Mouse (Mus musculus) heart, postnatal 10 days (tissue): ENCODE measurements at regions not wholly inside any gene's neighbourhood (a gene's known extent, or its start where the extent isn't known, plus 50 kb on each side); places are given as distances from the start of the nearest gene placed in this dataset.

Source experiments
- DNase-seq, 2 experiments: peaks; one replicate each; pipeline ENCODE4 v3.0.0; 2021
- intact Hi-C: fragments of 180-260 bp; cut with DNase I; formaldehyde crosslinking; loops from one replicate; pipeline ENCODE4 v1.15.1; 2025

GRCm38 (mm10) chr4:81005507-81006328 is 95.3 kb downstream of the Lurap1l start:
- DNase-seq: no peak
- intact Hi-C loops: no loop called here

DNA sequence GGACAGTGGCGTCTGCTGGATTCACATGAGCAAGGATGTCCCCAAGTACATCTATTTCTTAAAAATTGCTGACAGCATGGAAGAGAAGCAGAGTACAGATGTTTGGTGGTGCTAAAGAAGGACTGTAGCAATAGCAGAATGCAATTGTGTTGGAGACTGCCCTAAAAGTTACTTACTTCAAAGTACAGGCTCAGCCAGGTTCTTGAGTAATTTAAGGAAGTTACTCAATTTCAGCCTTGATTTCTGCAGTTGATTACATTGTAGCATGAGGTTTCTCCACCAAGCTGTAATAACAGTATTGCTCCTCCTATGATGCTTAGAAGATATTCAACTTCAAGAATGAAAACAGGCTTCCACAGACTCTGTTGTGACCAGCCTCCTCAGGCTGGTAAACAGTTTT is 96.1 kb downstream of the Lurap1l start:
- intact Hi-C loops: no loop called here
- no peak for DNase-seq

DNA sequence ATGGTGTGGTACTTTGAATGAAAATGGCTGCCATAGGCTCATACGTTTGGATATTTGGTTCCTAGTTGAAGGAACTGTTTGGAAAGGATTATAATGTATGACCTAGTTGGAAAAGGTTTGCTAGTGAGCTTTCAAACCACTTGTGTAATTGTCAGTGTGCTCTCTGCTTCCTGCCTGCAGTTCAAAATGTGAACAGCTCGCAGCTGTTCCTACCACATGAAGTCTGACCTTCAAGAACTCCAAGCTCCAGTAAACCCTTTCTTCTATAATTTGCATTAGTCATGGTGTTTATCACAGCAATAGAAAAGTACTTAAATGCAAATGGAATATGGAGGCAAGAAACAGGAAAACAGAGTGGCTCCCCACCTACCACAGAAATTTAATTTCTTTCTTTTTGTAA is 111.4 kb downstream of the Lurap1l start:
- intact Hi-C loops: loop anchor here (10.0 kb wide), 1 partner anchor 147 kb away; no protein-coding TSS in a partner anchor
- DNase-seq: no peak

DNA sequence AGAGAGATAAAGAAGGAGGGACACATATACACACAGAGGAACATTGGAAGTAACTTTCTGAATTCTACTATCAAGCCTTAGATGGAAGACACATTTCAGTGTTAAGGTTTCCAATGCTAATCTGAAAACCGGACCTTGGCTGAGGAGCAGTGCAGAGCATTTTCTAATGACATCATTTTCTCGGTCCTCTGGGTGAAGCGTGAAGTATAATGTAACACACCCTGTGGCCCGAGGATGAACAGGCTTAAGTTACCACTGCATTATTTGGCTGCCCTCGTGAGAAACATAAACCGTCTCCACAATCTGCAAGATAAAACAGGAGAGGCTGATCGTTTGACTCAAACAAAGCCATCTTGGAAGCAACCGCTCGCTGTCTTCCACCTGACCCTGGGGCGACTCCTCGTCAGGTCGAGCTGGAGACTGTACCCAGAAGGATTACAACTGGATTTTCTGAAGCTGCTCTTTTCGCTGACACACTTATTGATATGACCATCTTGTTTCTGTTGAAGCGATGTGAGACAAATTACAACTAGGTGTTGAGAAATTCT is 113.1 kb downstream of the Lurap1l start:
- intact Hi-C loops: loop anchor here (10.0 kb wide), 1 partner anchor 149 kb away; no protein-coding TSS in a partner anchor
- DNase-seq: peak; percentile 7 to 12

DNA sequence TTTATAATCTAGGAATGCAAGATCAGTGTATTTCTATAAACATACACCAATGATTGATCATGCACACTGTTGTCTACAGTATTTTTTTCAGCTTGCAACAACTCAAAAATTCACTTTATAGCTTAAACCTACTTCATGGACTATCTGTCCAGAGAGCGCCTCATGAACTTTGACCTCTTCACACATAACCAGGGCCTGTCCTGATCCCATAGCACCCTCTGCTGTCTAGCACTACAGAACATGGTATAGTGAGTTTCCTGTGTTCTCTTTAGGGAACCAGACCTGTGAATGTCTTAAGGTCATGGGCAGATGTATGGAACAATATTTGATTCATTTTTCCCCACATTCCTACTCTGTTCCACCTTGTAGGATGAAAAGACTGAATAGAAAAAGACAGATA is 117.1 kb downstream of the Lurap1l start:
- DNase-seq: no peak
- intact Hi-C loops: loop anchor here (10.0 kb wide), 1 partner anchor 153 kb away; no protein-coding TSS in a partner anchor

- DNase-seq: no peak
- intact Hi-C loops: no loop called here
Observed at GRCm38 (mm10) chr4:81030671-81031070, 120.2 kb downstream of the Lurap1l start.

GRCm38 (mm10) chr4:81037336-81037902 is 127.0 kb downstream of the Lurap1l start:
- intact Hi-C loops: no loop called here
- DNase-seq: no peak

DNA sequence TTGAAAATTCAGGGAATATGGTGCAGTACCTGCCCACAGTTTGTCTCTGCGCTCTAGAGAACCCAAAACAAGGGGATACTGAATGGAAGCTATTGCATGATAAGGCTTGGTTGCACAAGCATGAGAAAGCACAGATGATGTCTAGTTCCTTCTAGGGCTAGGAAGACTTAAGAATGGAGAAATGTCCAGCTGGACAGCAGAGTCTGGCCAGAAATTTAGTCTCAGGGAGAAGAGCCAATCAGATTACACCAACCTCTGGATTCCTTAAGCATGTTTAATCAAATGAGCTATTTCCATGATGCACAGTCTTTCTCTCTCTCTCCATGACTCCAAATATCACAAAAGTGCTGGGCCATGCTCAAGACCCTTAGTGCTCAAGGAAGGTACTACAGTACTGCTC is 147.8 kb downstream of the Lurap1l start:
- DNase-seq: peak; percentile 39 to 51
- intact Hi-C loops: no loop called here

GRCm38 (mm10) chr4:81058809-81059208 is 148.4 kb downstream of the Lurap1l start:
- peak in 1 of 2 experiments; percentile 15 for DNase-seq
- intact Hi-C loops: no loop called here

DNA sequence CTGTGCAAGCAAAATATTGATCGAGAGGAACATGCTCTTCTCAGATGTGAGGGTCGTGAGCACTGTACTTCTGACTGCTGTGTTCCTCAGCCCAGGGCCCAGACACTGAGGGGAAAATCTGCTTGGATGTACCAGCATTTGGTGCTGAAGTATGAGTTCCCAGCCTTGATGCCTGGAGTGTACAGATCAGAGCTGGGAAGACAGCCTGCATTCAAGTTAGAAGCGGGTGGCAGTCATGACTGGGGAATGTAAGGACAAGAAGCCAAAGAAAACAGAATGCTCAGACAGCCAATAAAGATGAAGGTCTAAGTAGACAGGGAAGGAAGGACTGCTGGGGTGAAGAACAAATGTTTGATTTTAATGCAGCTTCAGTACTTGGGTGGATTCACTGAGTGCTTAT is 148.9 kb downstream of the Lurap1l start:
- intact Hi-C loops: no loop called here
- DNase-seq: peak; percentile 34 to 41

DNA sequence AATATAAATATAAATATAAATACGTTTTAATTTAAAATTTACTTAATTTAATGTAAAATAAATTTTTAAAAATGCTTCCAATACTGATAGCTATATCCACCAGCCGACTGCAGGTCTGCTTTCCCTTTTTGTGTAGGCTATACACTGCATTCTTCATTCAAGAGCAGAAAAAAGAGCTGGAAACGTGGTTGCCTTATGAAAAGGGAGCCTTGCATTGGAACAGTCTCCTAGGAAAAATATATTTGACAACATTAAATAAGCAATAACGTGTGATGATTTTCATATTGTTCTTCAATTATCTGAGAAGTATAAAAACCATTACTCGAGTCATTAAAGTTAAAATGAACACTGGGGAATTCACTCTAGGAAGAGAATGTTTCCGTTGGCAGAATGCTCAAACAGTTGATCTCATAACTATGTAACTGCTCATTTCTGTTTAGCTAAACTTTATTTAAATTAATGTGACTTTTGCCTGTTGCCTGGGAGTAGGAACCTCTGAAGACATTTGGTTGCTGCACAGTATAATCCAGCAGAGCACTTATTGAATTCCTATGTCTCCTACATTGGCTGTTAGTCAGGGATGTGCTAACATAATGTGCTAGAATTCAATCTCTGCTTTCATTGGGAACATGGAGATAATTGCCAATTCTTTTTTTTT is 172.0 kb downstream of the Lurap1l start:
- intact Hi-C loops: no loop called here

DNA sequence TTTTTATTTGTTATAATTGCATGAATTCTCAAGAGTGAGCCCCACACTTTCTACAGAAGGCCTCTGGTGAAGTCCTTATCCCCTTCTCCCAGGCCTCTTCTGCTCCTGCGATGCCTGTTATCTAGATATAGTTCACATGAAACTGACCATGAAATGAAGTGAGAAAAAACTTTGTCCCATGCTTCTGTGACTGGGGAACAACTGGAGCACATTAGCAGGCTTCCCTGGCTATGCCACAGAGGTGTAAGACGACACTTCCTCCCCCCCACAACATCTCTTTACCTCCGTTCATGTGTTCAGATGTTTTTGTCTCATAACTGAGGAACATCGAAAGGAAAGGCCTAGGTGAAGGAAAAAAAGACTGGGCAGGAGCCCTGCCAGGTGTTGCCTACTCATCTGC is 174.7 kb downstream of the Lurap1l start:
- DNase-seq: no peak
- intact Hi-C loops: no loop called here

More for the DNA sequence above, 172.0 kb downstream of the Lurap1l start:
- no peak for DNase-seq

DNA sequence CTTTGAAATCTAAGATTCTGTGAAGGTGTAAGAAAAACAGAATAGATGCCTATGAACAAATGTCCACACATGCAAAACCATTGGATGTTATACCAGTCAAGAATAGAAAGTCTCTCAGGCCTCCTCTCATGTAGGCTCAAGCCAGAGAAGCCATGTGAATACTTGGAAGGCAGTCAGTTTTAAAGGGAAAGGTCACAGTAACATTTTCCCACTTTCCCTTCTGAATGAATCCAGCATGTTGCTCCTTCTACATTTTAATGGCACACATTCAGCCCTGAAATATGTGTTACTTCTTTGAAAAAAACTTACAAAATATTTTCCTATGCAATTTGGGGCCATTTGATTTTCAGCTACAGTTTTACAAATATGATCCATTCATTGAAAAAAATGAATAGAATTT is 186.1 kb downstream of the Lurap1l start:
- intact Hi-C loops: no loop called here
- peak; percentile 8 to 14 for DNase-seq

DNA sequence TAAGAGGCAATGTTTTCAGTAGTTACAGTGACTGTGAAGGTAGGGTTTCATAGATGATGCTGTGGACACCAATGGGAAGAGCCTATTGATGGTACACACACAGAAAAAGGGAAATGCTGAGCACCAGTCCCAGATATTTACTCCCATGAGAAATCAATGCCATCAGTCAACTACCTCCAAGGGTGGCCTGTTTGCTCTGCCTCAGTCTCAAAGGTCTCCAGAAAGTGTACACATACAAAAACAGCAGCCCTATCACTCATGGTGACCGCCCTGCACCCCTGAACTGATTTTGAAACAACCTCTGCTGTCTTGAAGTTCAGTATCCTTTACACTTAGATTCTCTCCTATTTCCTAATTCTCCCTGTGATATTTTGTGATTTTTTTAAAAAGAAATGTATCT is 187.2 kb downstream of the Lurap1l start:
- DNase-seq: no peak
- intact Hi-C loops: no loop called here

DNA sequence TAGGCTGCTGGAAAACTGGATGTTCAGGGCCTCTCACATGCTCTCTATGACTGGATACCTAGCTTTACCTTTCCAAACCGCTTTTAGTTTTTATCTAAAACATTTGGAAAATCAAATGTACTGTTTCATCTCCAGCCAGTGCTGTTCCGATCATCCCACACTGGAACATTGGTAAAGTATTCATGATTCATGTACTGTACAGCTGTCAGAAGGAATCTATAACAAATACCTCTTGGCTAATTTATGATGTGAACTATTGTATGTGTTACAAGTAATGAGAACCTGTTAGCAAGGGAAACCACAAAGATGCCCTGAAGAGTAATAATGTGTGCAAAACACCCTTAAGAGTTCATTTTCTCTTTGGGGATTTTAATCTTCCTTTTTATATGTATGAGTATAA is 190.6 kb downstream of the Lurap1l start:
- intact Hi-C loops: no loop called here
- no peak for DNase-seq

DNA sequence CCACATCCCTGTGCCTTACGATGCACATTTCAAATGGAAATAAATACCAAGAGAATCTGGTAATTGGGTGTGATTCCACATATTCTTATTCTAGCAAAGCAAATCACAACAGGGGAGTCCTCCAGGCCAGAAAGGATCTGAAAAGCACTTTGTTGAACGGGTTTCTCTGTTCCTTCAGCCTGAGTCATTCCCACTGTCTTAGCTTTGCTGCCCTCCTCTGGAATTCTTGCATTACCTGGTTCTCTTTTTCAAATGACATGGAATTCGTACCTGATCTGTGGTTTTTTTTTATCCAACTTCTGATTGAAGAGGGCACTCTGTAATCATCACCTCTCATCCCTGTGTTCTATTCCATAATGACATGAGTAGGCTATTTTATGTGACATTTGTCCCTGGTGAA is 200.9 kb downstream of the Lurap1l start:
- intact Hi-C loops: loop anchor here (5.0 kb wide), 1 partner anchor 239 kb away; no protein-coding TSS in a partner anchor
- peak; percentile 6 to 12 for DNase-seq

- no peak for DNase-seq
- intact Hi-C loops: no loop called here
Observed at GRCm38 (mm10) chr4:81116411-81116810, 206.0 kb downstream of the Lurap1l start.

DNA sequence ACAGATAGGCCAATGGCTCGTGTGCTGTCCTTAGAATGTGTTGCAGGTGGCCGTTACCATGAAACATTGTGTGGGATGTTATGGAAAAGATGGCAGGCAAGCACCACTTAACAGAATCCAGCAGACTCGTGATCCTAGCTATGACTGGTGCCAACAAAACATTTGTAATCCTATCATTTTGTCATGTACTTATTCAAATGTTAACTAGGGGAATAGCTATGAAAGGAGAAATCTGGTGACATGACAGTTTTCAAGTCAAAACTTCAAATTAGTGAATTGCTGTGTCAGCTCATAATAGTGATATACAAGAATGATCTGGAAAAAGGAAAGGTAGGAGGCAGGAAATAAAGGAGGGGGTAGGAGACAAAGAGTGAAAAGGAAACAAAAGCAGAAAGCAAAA is 213.7 kb downstream of the Lurap1l start:
- intact Hi-C loops: no loop called here
- DNase-seq: no peak

- intact Hi-C loops: loop anchor here (5.0 kb wide), 1 partner anchor 248 kb away; no protein-coding TSS in a partner anchor
- peak; percentile 15 to 19 for DNase-seq
Observed at GRCm38 (mm10) chr4:81129874-81130273, 219.4 kb downstream of the Lurap1l start.

DNA sequence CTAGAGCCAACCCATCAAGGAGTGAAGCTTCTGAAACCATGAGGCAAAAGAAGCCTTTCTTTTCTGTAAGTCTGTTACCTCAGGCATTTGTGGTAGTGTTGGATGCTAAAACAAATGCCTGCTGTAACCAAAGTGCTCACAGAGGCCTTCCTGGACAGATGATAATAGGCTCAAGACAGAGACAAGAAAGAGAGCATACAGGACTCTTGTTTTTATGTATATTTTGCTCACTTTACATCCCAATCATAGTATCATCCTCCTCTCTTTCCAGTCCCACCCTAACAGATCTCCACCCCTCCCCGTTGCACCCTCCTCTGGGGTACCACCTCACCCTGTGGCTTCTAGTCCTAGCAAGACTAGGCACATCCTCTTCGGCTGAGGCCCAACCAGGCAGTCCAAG is 262.7 kb downstream of the Lurap1l start:
- no peak for DNase-seq
- intact Hi-C loops: loop anchor here (10.0 kb wide), 1 partner anchor 1002 kb away; no protein-coding TSS in a partner anchor

GRCm38 (mm10) chr4:81177443-81178041 is 265.1 kb downstream of the Mpdz start:
- peak; percentile 7 to 19 for DNase-seq
- intact Hi-C loops: loop anchor here (1.0 to 10.0 kb wide), 9 partner anchors 75 to 1755 kb away; partner anchors contain the start of gene Lurap1l
